Mouse (Mus musculus) kidney, embryonic 14.5 days (tissue): ENCODE results near the gene 4933417A18Rik. TPM values are rescaled to one million over a fixed set of nuclear protein-coding genes. Genes with fewer than 3 reads are reported as not detected.
"Not testable (repeated sequence)": the region's sequence is repeated elsewhere in the genome, so short reads cannot be mapped to it uniquely, and the experiment has no call there.

Source experiments
- ATAC-seq: fragments of 200-750 bp; cut with Nextera tagmentation; 2 replicates; pipeline ENCODE4 v1.8.0; 2017; ENCODE audit warnings: moderate number of reproducible peaks, mild to moderate bottlenecking, moderate TSS enrichment, moderate library complexity; ENCODE audit not compliant: low FRiP score, low TSS enrichment
- H3K27ac ChIP-seq: fragments of 300-500 bp; sonication (generic); 2 replicates; pipeline ENCODE4 v1.5.1; 2014; ENCODE audit warnings: low read depth, mild to moderate bottlenecking, low read length, moderate library complexity, mixed read lengths
- H3K27me3 ChIP-seq: fragments of 300-500 bp; sonication (generic); 2 replicates; pipeline ENCODE4 v1.6.1; 2014; ENCODE audit warnings: mild to moderate bottlenecking, low read length; ENCODE audit not compliant: control insufficient read depth, insufficient read depth
- H3K36me3 ChIP-seq: fragments of 300-500 bp; sonication (generic); 2 replicates; pipeline ENCODE4 v1.6.1; 2014; ENCODE audit warnings: low read length, mixed read lengths; ENCODE audit not compliant: control insufficient read depth, insufficient read depth
- H3K4me1 ChIP-seq: fragments of 300-500 bp; sonication (generic); 2 replicates; pipeline ENCODE4 v1.6.1; 2014; ENCODE audit warnings: low read length, mixed read lengths; ENCODE audit not compliant: control insufficient read depth, insufficient read depth
- H3K4me2 ChIP-seq: fragments of 300-500 bp; sonication (generic); replicated peaks from 2 replicates; pipeline ENCODE4 v1.6.1; 2014; ENCODE audit warnings: low read depth, mild to moderate bottlenecking, low read length
- H3K4me3 ChIP-seq: fragments of 300-500 bp; sonication (generic); 2 replicates; pipeline ENCODE4 v1.5.1; 2014; ENCODE audit warnings: mild to moderate bottlenecking, low read length
- H3K9ac ChIP-seq: fragments of 300-500 bp; sonication (generic); 2 replicates; pipeline ENCODE4 v1.6.1; 2014; ENCODE audit warnings: low read depth, mild to moderate bottlenecking, low read length, moderate library complexity
- H3K9me3 ChIP-seq: fragments of 300-500 bp; sonication (generic); 2 replicates; pipeline ENCODE4 v1.6.1; 2016; ENCODE audit warnings: low read length; ENCODE audit not compliant: control insufficient read depth
- WGBS: fragments of 180-500 bp; shearing (Covaris S2); extraction: QIAGEN DNeasy Blood & Tissue Kit; methylation state at CpG from one replicate; pipeline ENCODE4 v1.1.7; 2014; 5-methylcytosine and 5-hydroxymethylcytosine counted together
- polyA plus RNA-seq: library from polyadenylated mRNA; unstranded; fragments of >200 nt; fragmentation: Nextera tagmentation; extraction: Ambion mirVana; gene quantifications from 2 replicates; pipeline ENCODE4 v1.2.1, GENCODE M21; 2014

The 4933417A18Rik gene
- polyA plus RNA-seq: not detected in 2 replicates

DNA sequence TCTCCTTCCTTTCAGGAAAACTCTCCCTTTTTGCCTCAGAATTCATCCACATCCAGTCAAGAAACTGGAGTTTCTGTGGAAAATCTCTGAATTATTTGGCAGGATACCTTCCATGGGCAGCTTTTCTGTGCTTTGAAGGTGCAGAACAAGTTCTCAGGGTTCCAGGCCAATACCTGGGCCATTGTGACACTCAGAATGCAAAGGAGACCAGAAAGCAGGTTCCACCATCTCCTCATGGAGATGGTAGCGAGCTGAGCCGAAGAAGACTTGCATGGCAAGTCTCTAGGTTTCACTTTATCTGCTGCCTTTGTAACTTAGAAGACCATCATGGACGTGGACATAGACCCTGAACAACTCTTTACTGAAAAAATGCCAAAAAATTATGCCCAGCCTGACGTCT lies at the start of gene 4933417A18Rik, which contains the start of gene Fam217a:
TSS of gene 4933417A18Rik (plus strand) at position 200 of the 400 bp plus-strand sequence.
TSS of gene Fam217a (minus strand) at position 101 of the 400 bp plus-strand sequence.
- WGBS: 80% methylated on average over 4 of the region's 4 CpGs

DNA sequence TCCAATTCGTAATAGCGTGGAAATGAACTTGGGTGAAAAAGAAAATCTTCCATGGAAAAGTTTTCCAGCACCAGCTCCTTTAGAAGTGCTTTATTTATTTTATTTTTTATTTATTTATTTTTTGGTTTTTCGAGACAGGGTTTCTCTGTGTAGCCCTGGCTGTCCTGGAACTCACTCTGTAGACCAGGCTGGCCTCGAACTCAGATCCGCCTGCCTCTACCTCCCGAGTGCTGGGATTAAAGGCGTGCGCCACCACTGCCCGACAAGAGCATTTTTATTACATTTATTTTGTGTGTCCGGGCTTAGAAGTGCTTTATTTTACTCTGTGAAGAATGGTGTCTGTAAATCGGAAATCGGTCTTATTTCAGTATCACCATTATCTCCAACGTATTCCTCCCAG lies 49.5 kb upstream of the 4933417A18Rik start:
- Histone ChIP-seq H3K4me3 (peak overlapping the region; percentile 97), H3K27ac (peak overlapping the region; percentile 99), H3K4me1 (peaks cover 14% of the 10 kb centered on the region; the same call in 1 of the 2 replicates), H3K4me2 (peak overlapping the region; percentile 76), H3K9ac (peak overlapping the region; percentile 95; the same call in 1 of the 2 replicates)
- H3K9me3 ChIP-seq, H3K27me3 ChIP-seq, ATAC-seq, H3K36me3 ChIP-seq: not testable (repeated sequence)
- 16% methylated on average over 13 of the region's 13 CpGs for WGBS

More for the DNA sequence above, at the start of gene 4933417A18Rik, which contains the start of gene Fam217a:
- H3K4me3 ChIP-seq: no peak within 1 kb of the TSS
- H3K36me3 ChIP-seq: no peaks in the 10 kb centered on the region
- H3K27ac ChIP-seq: no peak within 1 kb of the TSS
- H3K4me1 ChIP-seq: no peaks in the 10 kb centered on the region
- H3K4me2 ChIP-seq: no peak within 1 kb of the TSS
- H3K27me3 ChIP-seq: no peaks in the 10 kb centered on the region
- no peak within 1 kb of the TSS for H3K9ac ChIP-seq
- H3K9me3 ChIP-seq: no peaks in the 10 kb centered on the region
- ATAC-seq: no peak

DNA sequence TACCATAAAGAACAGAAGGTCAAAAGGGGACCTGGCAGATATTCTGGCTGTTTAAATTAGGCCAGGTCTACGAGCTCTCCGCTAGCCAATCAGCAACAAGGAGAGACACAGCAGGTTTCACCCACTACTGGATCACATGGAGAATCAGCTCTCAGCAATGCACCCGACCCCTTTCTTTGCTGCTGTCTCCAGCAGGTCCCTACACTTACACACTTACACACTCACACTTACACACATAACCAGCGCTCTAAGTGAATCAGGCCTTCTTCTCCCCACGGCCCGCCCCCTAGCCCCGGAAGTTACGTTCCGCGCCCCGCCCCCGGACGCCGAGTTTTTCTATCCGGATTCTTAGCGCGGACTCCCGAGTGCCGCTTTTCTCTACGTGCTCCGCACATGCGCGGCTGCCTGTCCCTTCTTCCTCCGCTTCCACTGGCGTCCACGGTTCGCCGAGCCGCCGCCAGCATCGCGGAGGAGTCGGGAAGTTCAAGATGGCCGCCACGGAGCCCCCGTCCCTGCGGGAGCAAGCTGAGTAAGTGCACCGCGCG lies 49.0 kb upstream of the 4933417A18Rik start, which contains the start of gene Prpf4b:
TSS of gene Prpf4b (plus strand) at position 137 of the 545 bp plus-strand sequence.
- Histone ChIP-seq H3K36me3 (no peaks in the 10 kb centered on the region), H3K27ac (peak within 1 kb of the TSS; percentile 99), H3K9ac (peak within 1 kb of the TSS; percentile 95), H3K4me3 (peak within 1 kb of the TSS; percentile 97), H3K9me3 (no peaks in the 10 kb centered on the region), H3K27me3 (no peaks in the 10 kb centered on the region), H3K4me1 (peaks cover 14% of the 10 kb centered on the region; the same call in 1 of the 2 replicates), H3K4me2 (peak within 1 kb of the TSS; percentile 76)
- under 1% methylated on average over 40 of the region's 40 CpGs for WGBS
- ATAC-seq: peak; percentile 80

DNA sequence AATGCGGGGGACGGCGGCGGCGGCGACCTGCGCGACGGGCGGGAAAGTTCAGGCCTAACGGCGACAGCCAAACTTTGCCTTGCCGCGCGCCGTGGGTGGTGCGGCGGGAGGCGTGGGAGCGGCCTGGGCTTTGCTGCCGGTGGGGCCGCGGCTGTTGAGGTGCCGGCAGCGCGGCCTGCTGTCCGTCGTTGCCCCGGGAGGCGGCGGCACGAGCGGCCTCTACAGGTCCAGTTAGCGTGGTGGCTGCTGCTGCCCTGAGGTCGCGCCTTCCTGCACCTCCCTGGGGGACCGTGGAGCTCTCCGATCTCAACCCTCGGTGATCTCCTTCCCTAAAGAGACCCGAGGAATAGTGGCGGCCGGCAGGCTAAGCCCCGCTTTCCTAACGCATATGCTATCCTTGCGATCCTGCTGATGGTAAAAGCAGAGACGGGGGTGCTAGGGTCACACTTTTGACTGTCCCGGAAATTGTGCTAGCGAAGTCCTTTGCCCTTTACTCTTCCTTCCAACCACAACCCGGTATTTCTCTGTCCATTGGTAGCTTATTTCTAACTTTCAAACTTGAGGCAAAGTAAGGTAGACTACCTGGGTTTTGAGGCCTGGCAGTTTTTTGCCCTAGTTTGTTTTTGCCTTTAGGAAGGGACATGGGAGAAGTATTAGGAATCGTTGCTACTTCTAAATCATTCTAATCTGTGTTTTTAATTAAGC lies 48.3 kb upstream of the 4933417A18Rik start:
- under 1% methylated on average over 50 of the region's 50 CpGs for WGBS
- H3K36me3 ChIP-seq: no peaks in the 10 kb centered on the region
- no peaks in the 10 kb centered on the region for H3K9me3 ChIP-seq
- peak overlapping the region; percentile 76 for H3K4me2 ChIP-seq
- H3K4me3 ChIP-seq: peak overlapping the region; percentile 97
- H3K27ac ChIP-seq: peak overlapping the region; percentile 99
- peak overlapping the region; percentile 95 for H3K9ac ChIP-seq
- no peaks in the 10 kb centered on the region for H3K27me3 ChIP-seq
- ATAC-seq: peak; percentile 32
- H3K4me1 ChIP-seq: peaks cover 14% of the 10 kb centered on the region; the same call in 1 of the 2 replicates

DNA sequence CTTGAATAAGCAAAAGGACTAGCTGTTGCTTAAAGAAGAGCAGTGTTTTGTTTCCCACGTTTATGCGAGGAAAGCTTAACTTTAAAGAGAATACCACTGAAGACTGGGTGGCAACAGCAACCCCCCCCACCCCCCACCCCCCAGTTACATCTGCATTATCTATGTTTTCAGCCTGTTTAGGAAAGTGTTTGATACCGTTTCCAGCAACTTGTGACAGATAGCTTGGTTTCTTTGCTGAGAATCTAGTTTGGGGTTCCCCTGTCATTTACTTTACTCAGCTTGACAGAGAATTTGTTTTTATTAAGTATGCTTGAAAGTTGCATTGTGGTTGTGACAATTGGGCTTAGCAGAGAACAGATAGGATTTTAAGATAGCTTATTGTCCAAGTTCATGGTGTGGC lies 47.7 kb upstream of the 4933417A18Rik start:
- Histone ChIP-seq H3K27me3 (no peaks in the 10 kb centered on the region), H3K4me3 (peak overlapping the region; percentile 97), H3K4me2 (peak overlapping the region; percentile 76), H3K36me3 (no peaks in the 10 kb centered on the region), H3K27ac (no peak overlapping the region), H3K9me3 (no peaks in the 10 kb centered on the region), H3K9ac (peak overlapping the region; percentile 95), H3K4me1 (peaks cover 14% of the 10 kb centered on the region; the same call in 1 of the 2 replicates)
- ATAC-seq: no peak
- 9% methylated on average over 3 of the region's 3 CpGs for WGBS

DNA sequence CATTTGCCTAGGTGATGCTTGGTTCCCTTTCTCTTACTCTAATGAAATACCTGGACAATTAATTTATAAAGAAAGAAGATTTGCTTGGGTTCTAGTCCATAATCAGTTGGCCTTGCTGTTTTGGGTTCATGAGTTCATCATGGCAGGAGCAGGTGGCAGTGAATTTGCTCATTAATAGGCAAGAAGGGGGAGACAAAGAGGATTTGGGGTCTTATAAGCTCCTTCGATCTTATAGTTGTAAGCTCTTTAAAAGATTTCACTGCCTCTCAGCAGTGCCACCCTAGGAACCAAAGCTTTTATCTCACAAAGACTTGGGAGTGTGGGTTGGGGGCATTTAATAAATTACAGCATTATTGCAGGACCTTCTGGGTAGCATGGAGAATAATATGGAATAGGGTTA lies 31.3 kb upstream of the 4933417A18Rik start:
- 97% methylated on average over 1 of the region's 1 CpGs for WGBS
- ATAC-seq: no peak
- H3K36me3 ChIP-seq: peaks cover 91% of the 10 kb centered on the region

DNA sequence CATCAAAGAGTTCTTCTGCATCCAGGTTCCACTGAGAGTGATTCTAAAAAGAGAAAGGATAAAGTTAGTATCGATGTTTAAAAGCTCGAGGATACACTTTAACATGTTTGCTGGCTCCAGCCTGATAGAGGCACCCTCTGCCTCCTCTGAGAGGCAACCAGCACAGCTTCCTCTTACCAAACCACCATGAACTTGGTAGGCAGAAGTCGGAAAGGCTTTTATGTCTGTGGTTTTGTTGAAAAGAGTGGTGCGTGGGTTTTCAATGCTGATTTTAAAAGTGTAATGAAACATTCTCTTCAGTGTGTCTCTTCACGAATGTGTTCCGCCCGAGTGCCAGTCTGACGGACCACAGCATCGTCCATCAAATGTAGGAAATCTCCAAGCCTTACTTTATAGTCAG lies 9.6 kb upstream of the 4933417A18Rik start:
- 74% methylated on average over 9 of the region's 9 CpGs for WGBS
- H3K36me3 ChIP-seq: no peaks in the 10 kb centered on the region
- no peak overlapping the region for H3K4me2 ChIP-seq
- no peak overlapping the region for H3K9ac ChIP-seq
- no peak overlapping the region for H3K27ac ChIP-seq
- H3K27me3 ChIP-seq: no peaks in the 10 kb centered on the region
- 0 out of 2 replicates have a peak, but pooled peaks cover 5% of the 10 kb centered on the region for H3K4me1 ChIP-seq
- H3K9me3 ChIP-seq: no peaks in the 10 kb centered on the region
- no peak overlapping the region for H3K4me3 ChIP-seq
- no peak for ATAC-seq

More for the DNA sequence above, 31.3 kb upstream of the 4933417A18Rik start:
- no peaks in the 10 kb centered on the region for H3K9me3 ChIP-seq
- no peaks in the 10 kb centered on the region for H3K4me1 ChIP-seq
- no peak overlapping the region for H3K9ac ChIP-seq
- H3K27ac ChIP-seq: no peak overlapping the region
- no peaks in the 10 kb centered on the region for H3K27me3 ChIP-seq
- H3K4me3 ChIP-seq: no peak overlapping the region
- H3K4me2 ChIP-seq: no peak overlapping the region

DNA sequence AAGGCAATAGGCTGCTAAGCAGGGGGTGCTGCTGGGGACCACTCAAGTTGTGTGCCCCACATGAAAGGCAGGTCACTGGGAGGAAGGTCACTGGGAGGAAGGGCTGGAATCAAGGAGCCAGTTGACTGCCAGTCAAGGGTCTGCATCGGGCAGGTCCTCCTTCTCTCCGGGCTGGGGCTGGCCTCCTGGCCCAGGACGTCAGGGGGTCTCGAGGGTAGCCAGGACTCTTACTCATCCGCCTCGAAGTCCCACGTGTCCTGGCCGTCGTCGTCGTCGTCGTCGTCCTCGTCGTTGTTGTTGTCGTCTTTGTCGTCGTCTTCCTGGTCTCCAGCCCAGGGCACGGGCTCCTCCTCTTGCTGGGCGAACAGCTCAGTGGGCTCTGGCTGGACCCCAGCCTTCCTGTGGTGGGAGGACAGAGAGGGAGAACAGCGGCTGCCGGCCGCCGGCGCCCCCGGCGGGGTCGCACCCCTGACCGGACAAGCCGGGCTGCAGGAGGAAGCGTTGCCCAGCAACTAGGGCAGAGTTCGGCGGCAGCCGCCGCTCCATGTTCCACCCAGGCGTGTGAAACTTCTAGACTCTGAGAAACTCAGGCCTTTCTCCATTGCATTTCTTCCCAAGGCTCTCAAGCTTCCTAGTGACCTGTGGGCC lies 7.6 kb upstream of the 4933417A18Rik start:
- peak; percentile 92 for ATAC-seq
- 38% methylated on average over 36 of the region's 37 CpGs for WGBS
- H3K4me3 ChIP-seq: peak overlapping the region; percentile 21
- no peak overlapping the region for H3K27ac ChIP-seq
- H3K4me1 ChIP-seq: 0 out of 2 replicates have a peak, but pooled peaks cover 5% of the 10 kb centered on the region
- H3K9me3 ChIP-seq: no peaks in the 10 kb centered on the region
- no peaks in the 10 kb centered on the region for H3K27me3 ChIP-seq
- H3K36me3 ChIP-seq: no peaks in the 10 kb centered on the region
- H3K4me2 ChIP-seq: peak overlapping the region; percentile 51
- H3K9ac ChIP-seq: peak overlapping the region; percentile 40; the same call in 1 of the 2 replicates
